Mouse (Mus musculus) ES-E14 (cell line): ENCODE data around the gene Pla2g7.

Source experiments
- CHD2 ChIP-seq: IDR thresholded peaks from 2 replicates; pipeline ENCODE4 v1.6.1; 2014; ENCODE audit warnings: mild to moderate bottlenecking, low read depth, low read length, inconsistent platforms
- HCFC1 ChIP-seq: IDR thresholded peaks from 2 replicates; pipeline ENCODE4 v1.6.1; 2012; ENCODE audit warnings: low read length, inconsistent platforms, borderline replicate concordance; ENCODE audit not compliant: insufficient read depth
- ZC3H11A ChIP-seq: IDR thresholded peaks from 2 replicates; pipeline ENCODE4 v1.6.1; 2012; ENCODE audit warnings: low read depth, mild to moderate bottlenecking, inconsistent platforms, low read length, borderline replicate concordance
- ZNF384 ChIP-seq: IDR thresholded peaks from 2 replicates; pipeline ENCODE4 v1.6.1; 2012; ENCODE audit warnings: low read depth, low read length, inconsistent platforms

GRCm38 (mm10) chr17:43630427-43630760 lies 62.5 kb downstream of the Pla2g7 start:
- TF ChIP-seq HCFC1 (no peak), ZNF384 (no peak), ZC3H11A (no peak), CHD2 (no peak)
